Mouse (Mus musculus) kidney, embryonic 16.5 days (tissue): ENCODE results near the gene Tmcc2. TPM values are rescaled to one million over a fixed set of nuclear protein-coding genes. Genes with fewer than 3 reads are reported as not detected.
A peak's percentile ranks its signal among the peaks of the same experiment; 100 is the strongest.

ENCODE experiments used
- ATAC-seq: fragments of 200-750 bp; cut with Nextera tagmentation; 2 replicates; pipeline ENCODE4 v1.8.0; 2017; ENCODE audit warnings: moderate TSS enrichment; ENCODE audit not compliant: low FRiP score, low TSS enrichment
- H3K27ac ChIP-seq: fragments of 300-500 bp; sonication (generic); 2 replicates; pipeline ENCODE4 v1.5.1; 2014; ENCODE audit warnings: low read length
- H3K27me3 ChIP-seq: fragments of 300-500 bp; sonication (generic); 2 replicates; pipeline ENCODE4 v1.6.1; 2014; ENCODE audit warnings: low read length, control low read depth, mixed read lengths; ENCODE audit not compliant: insufficient read depth
- H3K36me3 ChIP-seq: fragments of 300-500 bp; sonication (generic); 2 replicates; pipeline ENCODE4 v1.6.1; 2014; ENCODE audit warnings: low read length, control low read depth, mixed read lengths; ENCODE audit not compliant: insufficient read depth
- H3K4me1 ChIP-seq: fragments of 300-500 bp; sonication (generic); 2 replicates; pipeline ENCODE4 v1.6.1; 2014; ENCODE audit warnings: low read length, control low read depth, mixed read lengths; ENCODE audit not compliant: insufficient read depth
- H3K4me2 ChIP-seq: fragments of 300-500 bp; sonication (generic); replicated peaks from 2 replicates; pipeline ENCODE4 v1.6.1; 2014; ENCODE audit warnings: low read depth, low read length
- H3K4me3 ChIP-seq: fragments of 300-500 bp; sonication (generic); 2 replicates; pipeline ENCODE4 v1.5.1; 2014; ENCODE audit warnings: mild to moderate bottlenecking, low read length
- H3K9ac ChIP-seq: fragments of 300-500 bp; sonication (generic); replicated peaks from 2 replicates; pipeline ENCODE4 v1.6.1; 2014; ENCODE audit warnings: low read length
- H3K9me3 ChIP-seq: fragments of 300-500 bp; sonication (generic); 2 replicates; pipeline ENCODE4 v1.6.1; 2016; ENCODE audit warnings: low read length, control low read depth
- WGBS: fragments of 180-500 bp; shearing (Covaris S2); extraction: QIAGEN DNeasy Blood & Tissue Kit; methylation state at CpG from one replicate; pipeline ENCODE4 v1.1.7; 2014; 5-methylcytosine and 5-hydroxymethylcytosine counted together
- polyA plus RNA-seq: library from polyadenylated mRNA; unstranded; fragments of >200 nt; fragmentation: Nextera tagmentation; extraction: Ambion mirVana; gene quantifications from 2 replicates; pipeline ENCODE4 v1.2.1, GENCODE M21; 2015

Tmcc2 gene
- 8.3 and 8.6 TPM in 2 replicates for polyA plus RNA-seq

GRCm38 (mm10) chr1:132390691-132391579, at the start of gene Tmcc2:
Gene Tmcc2, minus strand, starts transcription at chr1:132391281.
- under 1% methylated on average over 49 of the region's 50 CpGs for WGBS
- no peaks in the 10 kb centered on the region for H3K9me3 ChIP-seq

GRCm38 (mm10) chr1:132437389-132437788, 46.3 kb upstream of the Tmcc2 start:
- no peak overlapping the region; the same call in 1 of the 2 replicates for H3K9ac ChIP-seq
- H3K27me3 ChIP-seq: no peaks in the 10 kb centered on the region
- no peak for ATAC-seq
- H3K4me1 ChIP-seq: no peaks in the 10 kb centered on the region
- peaks cover 32% of the 10 kb centered on the region for H3K36me3 ChIP-seq
- 78% methylated on average over 5 of the region's 5 CpGs for WGBS
- peak overlapping the region; percentile 70; the same call in 1 of the 2 replicates for H3K27ac ChIP-seq
- no peak overlapping the region for H3K4me3 ChIP-seq
- no peak overlapping the region for H3K4me2 ChIP-seq
- H3K9me3 ChIP-seq: no peaks in the 10 kb centered on the region

More at GRCm38 (mm10) chr1:132390691-132391579, at the start of gene Tmcc2:
- H3K36me3 ChIP-seq: no peaks in the 10 kb centered on the region
- H3K4me1 ChIP-seq: peaks cover 27% of the 10 kb centered on the region
- no peak; the same call in 1 of the 2 replicates for ATAC-seq
- peak within 1 kb of the TSS; percentile 78 for H3K4me3 ChIP-seq
- H3K27ac ChIP-seq: peak within 1 kb of the TSS; percentile 29; the same call in 1 of the 2 replicates
- H3K4me2 ChIP-seq: peak within 1 kb of the TSS; percentile 88
- peak within 1 kb of the TSS; percentile 83 for H3K9ac ChIP-seq
- H3K27me3 ChIP-seq: no peaks in the 10 kb centered on the region

- Histone ChIP-seq H3K27ac (peak overlapping the region; percentile 39; the same call in 1 of the 2 replicates), H3K4me2 (no peak overlapping the region), H3K4me3 (no peak overlapping the region), H3K27me3 (no peaks in the 10 kb centered on the region), H3K36me3 (peaks cover 28% of the 10 kb centered on the region), H3K9me3 (no peaks in the 10 kb centered on the region), H3K4me1 (peaks cover 1% of the 10 kb centered on the region), H3K9ac (no peak overlapping the region)
- WGBS: 86% methylated on average over 1 of the region's 1 CpGs
- peak; percentile 15; the same call in 1 of the 2 replicates for ATAC-seq
These were observed 45.9 kb upstream of the Tmcc2 start for GRCm38 (mm10) chr1:132436960-132437359.

GRCm38 (mm10) chr1:132436320-132436958, 45.4 kb upstream of the Tmcc2 start:
- Histone ChIP-seq H3K36me3 (peaks cover 23% of the 10 kb centered on the region), H3K9me3 (no peaks in the 10 kb centered on the region), H3K9ac (no peak overlapping the region), H3K4me1 (peaks cover 6% of the 10 kb centered on the region), H3K4me2 (no peak overlapping the region), H3K27me3 (no peaks in the 10 kb centered on the region), H3K27ac (peak overlapping the region; percentile 51), H3K4me3 (no peak overlapping the region)
- WGBS: 70% methylated on average over 4 of the region's 4 CpGs
- 0 out of 2 replicates have a peak, but pooled peaks have one; percentile 39 for ATAC-seq

GRCm38 (mm10) chr1:132434032-132434431, 43.0 kb upstream of the Tmcc2 start:
- Histone ChIP-seq H3K9ac (no peak overlapping the region), H3K36me3 (peaks cover 14% of the 10 kb centered on the region), H3K4me1 (peaks cover 7% of the 10 kb centered on the region), H3K9me3 (no peaks in the 10 kb centered on the region), H3K4me3 (no peak overlapping the region), H3K27ac (no peak overlapping the region), H3K27me3 (no peaks in the 10 kb centered on the region), H3K4me2 (no peak overlapping the region)
- WGBS: 88% methylated on average over 12 of the region's 12 CpGs
- no peak for ATAC-seq

GRCm38 (mm10) chr1:132433349-132433748, 42.3 kb upstream of the Tmcc2 start:
- Histone ChIP-seq H3K27ac (no peak overlapping the region), H3K4me2 (no peak overlapping the region), H3K4me3 (no peak overlapping the region), H3K36me3 (peaks cover 14% of the 10 kb centered on the region), H3K9ac (no peak overlapping the region), H3K9me3 (no peaks in the 10 kb centered on the region), H3K4me1 (peaks cover 7% of the 10 kb centered on the region), H3K27me3 (no peaks in the 10 kb centered on the region)
- WGBS: 61% methylated on average over 5 of the region's 5 CpGs
- no peak for ATAC-seq

GRCm38 (mm10) chr1:132431716-132432115, 40.6 kb upstream of the Tmcc2 start:
- Histone ChIP-seq H3K36me3 (peaks cover 14% of the 10 kb centered on the region), H3K4me1 (peaks cover 7% of the 10 kb centered on the region), H3K4me3 (no peak overlapping the region), H3K9ac (no peak overlapping the region), H3K4me2 (no peak overlapping the region), H3K9me3 (no peaks in the 10 kb centered on the region), H3K27me3 (no peaks in the 10 kb centered on the region), H3K27ac (no peak overlapping the region)
- 54% methylated on average over 9 of the region's 9 CpGs for WGBS
- ATAC-seq: no peak

- H3K27ac ChIP-seq: no peak overlapping the region
These were observed 39.7 kb upstream of the Tmcc2 start for GRCm38 (mm10) chr1:132430818-132431217.

GRCm38 (mm10) chr1:132425600-132425999, 34.5 kb upstream of the Tmcc2 start:
- Histone ChIP-seq H3K4me2 (no peak overlapping the region), H3K4me1 (peaks cover 10% of the 10 kb centered on the region), H3K4me3 (no peak overlapping the region), H3K27me3 (no peaks in the 10 kb centered on the region), H3K27ac (no peak overlapping the region), H3K36me3 (peaks cover 5% of the 10 kb centered on the region; the same call in 1 of the 2 replicates), H3K9me3 (no peaks in the 10 kb centered on the region), H3K9ac (no peak overlapping the region)
- no peak for ATAC-seq

More at GRCm38 (mm10) chr1:132430818-132431217, 39.7 kb upstream of the Tmcc2 start:
- ATAC-seq: no peak
- H3K4me2 ChIP-seq: no peak overlapping the region
- no peak overlapping the region for H3K4me3 ChIP-seq
- H3K27me3 ChIP-seq: no peaks in the 10 kb centered on the region
- H3K9ac ChIP-seq: no peak overlapping the region
- peaks cover 11% of the 10 kb centered on the region for H3K36me3 ChIP-seq
- no peaks in the 10 kb centered on the region for H3K9me3 ChIP-seq
- H3K4me1 ChIP-seq: peaks cover 12% of the 10 kb centered on the region
- 54% methylated on average over 3 of the region's 3 CpGs for WGBS
